Comparison of ENCODE assay signal across 20 mouse cellular contexts in the genomic region with DNA sequence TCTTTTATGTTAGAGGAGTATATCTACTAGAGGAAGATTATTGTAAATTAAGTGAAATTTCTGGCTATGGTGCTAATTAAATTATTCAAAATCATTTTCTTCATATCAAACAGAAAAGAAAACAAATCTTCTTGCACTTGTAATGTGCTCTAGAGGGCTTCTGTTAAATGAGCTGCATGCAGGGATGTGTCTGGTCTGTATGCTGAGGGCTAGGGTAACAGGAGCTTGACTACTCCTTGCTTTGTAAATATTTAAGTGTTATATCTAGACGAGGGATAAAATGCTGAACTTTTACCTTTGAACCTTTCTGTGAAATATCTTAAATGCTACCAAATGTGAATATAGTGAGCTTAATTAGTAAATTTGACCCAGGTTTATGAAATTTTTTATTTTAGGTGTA.
DNase-seq lines count a peak whose midpoint lies in the region; ATAC-seq lines count a peak whose summit lies in the region.
"Had no signal": no experiment of that assay in that cellular context is flagged by ENCODE, and none has a peak within 500 bp of the region (broad histone marks: within the 10 kb centered on the region; RNA-seq: fewer than 3 reads in every experiment).

No protein-coding gene starts in this region.

- H3K9ac ChIP-seq in forebrain, embryonic 13.5 days, result no peak overlapping the region
- no peak overlapping the region for H3K9ac ChIP-seq in midbrain, embryonic 11.5 days (ENCODE audit: low read length)
- H3K9ac ChIP-seq in midbrain, embryonic 12.5 days (replicated peaks), result no peak overlapping the region
- H3K9ac ChIP-seq in neural tube, embryonic 14.5 days (replicated peaks; ENCODE audit: low read depth, low read length), result no peak overlapping the region
- H3K9ac ChIP-seq: liver, embryonic 12.5 days had no signal

- no peaks in the 10 kb centered on the region for H3K9me3 ChIP-seq in forebrain, embryonic 13.5 days (replicated peaks)
- no peaks in the 10 kb centered on the region for H3K9me3 ChIP-seq in forebrain, embryonic 10.5 days
- no peaks in the 10 kb centered on the region for H3K9me3 ChIP-seq in midbrain, embryonic 10.5 days (replicated peaks)
- no peaks in the 10 kb centered on the region for H3K9me3 ChIP-seq in midbrain, embryonic 11.5 days (ENCODE audit: control insufficient read depth, low read length)
- no peaks in the 10 kb centered on the region for H3K9me3 ChIP-seq in midbrain, embryonic 12.5 days
- no peaks in the 10 kb centered on the region for H3K9me3 ChIP-seq in neural tube, embryonic 14.5 days (ENCODE audit: control insufficient read depth, low read length)
- H3K9me3 ChIP-seq: liver, embryonic 12.5 days had no signal

- H3K4me3 ChIP-seq in forebrain, embryonic 13.5 days, result no peak overlapping the region
- no peak overlapping the region for H3K4me3 ChIP-seq in forebrain, embryonic 10.5 days
- H3K4me3 ChIP-seq in midbrain, embryonic 10.5 days, result no peak overlapping the region
- no peak overlapping the region for H3K4me3 ChIP-seq in midbrain, embryonic 11.5 days (ENCODE audit: low read depth, low read length)
- no peak overlapping the region for H3K4me3 ChIP-seq in midbrain, embryonic 12.5 days
- no peak overlapping the region for H3K4me3 ChIP-seq in neural tube, embryonic 14.5 days (ENCODE audit: low read depth, low read length)
- H3K4me3 ChIP-seq: left cerebral cortex, adult 2 months; liver, embryonic 12.5 days had no signal

- peaks cover 30% of the 10 kb centered on the region for H3K4me1 ChIP-seq in forebrain, embryonic 13.5 days
- peaks cover 37% of the 10 kb centered on the region for H3K4me1 ChIP-seq in forebrain, embryonic 10.5 days
- peaks cover 30% of the 10 kb centered on the region for H3K4me1 ChIP-seq in midbrain, embryonic 10.5 days
- peaks cover 9% of the 10 kb centered on the region; the same call in 1 of the 2 replicates for H3K4me1 ChIP-seq in midbrain, embryonic 11.5 days (ENCODE audit: control insufficient read depth, insufficient read depth, low read length)
- peaks cover 13% of the 10 kb centered on the region for H3K4me1 ChIP-seq in midbrain, embryonic 12.5 days
- H3K4me1 ChIP-seq in neural tube, embryonic 14.5 days (ENCODE audit: control insufficient read depth, insufficient read depth, low read length), result peaks cover 4% of the 10 kb centered on the region; the same call in 1 of the 2 replicates
- H3K4me1 ChIP-seq: liver, embryonic 12.5 days had no signal

- ATAC-seq in forebrain, embryonic 13.5 days, result no peak
- ATAC-seq in midbrain, embryonic 11.5 days (ENCODE audit: low FRiP score), result no peak
- ATAC-seq in midbrain, embryonic 12.5 days (ENCODE audit: low FRiP score, low read depth), result no peak
- ATAC-seq in neural tube, embryonic 14.5 days (ENCODE audit: low read depth), result no peak
- ATAC-seq: activated CD4-positive, CD25-positive, alpha-beta regulatory T cell, adult 4 months; liver, embryonic 12.5 days had no signal

- peak overlapping the region; percentile 48; the same call in 1 of the 2 replicates for H3K27ac ChIP-seq in forebrain, embryonic 13.5 days
- no peak overlapping the region for H3K27ac ChIP-seq in forebrain, embryonic 10.5 days
- peak overlapping the region; percentile 79; the same call in 1 of the 2 replicates for H3K27ac ChIP-seq in midbrain, embryonic 10.5 days (replicated peaks)
- no peak overlapping the region for H3K27ac ChIP-seq in midbrain, embryonic 11.5 days (ENCODE audit: low read depth, low read length)
- H3K27ac ChIP-seq in midbrain, embryonic 12.5 days (replicated peaks), result peak overlapping the region; percentile 58; the same call in 1 of the 2 replicates
- peak overlapping the region; percentile 69 for H3K27ac ChIP-seq in neural tube, embryonic 14.5 days (ENCODE audit: low read depth, low read length)
- H3K27ac ChIP-seq: left cerebral cortex, adult 2 months; liver, embryonic 12.5 days had no signal

- no peaks in the 10 kb centered on the region for H3K27me3 ChIP-seq in forebrain, embryonic 13.5 days
- H3K27me3 ChIP-seq in forebrain, embryonic 10.5 days (ENCODE audit: poor library complexity, severe bottlenecking), result no peaks in the 10 kb centered on the region
- no peaks in the 10 kb centered on the region for H3K27me3 ChIP-seq in midbrain, embryonic 10.5 days (ENCODE audit: low read depth, poor library complexity, severe bottlenecking)
- no peaks in the 10 kb centered on the region for H3K27me3 ChIP-seq in midbrain, embryonic 11.5 days (ENCODE audit: control insufficient read depth, insufficient read depth, low read length)
- H3K27me3 ChIP-seq in midbrain, embryonic 12.5 days, result no peaks in the 10 kb centered on the region
- no peaks in the 10 kb centered on the region for H3K27me3 ChIP-seq in neural tube, embryonic 14.5 days (ENCODE audit: control insufficient read depth, insufficient read depth, low read length)
- H3K27me3 ChIP-seq: liver, embryonic 12.5 days had no signal

- DNase-seq in forebrain, embryonic 10.5 days (ENCODE audit: extremely low spot score, low spot score), result no peak
- no peak for DNase-seq in midbrain, embryonic 10.5 days (ENCODE audit: low spot score)
- DNase-seq in midbrain, embryonic 11.5 days (ENCODE audit: low spot score, missing footprints), result no peak
- no peak for DNase-seq in thymus, adult 18-20 months
- DNase-seq in liver, result no peak
- DNase-seq: adrenal gland, adult 8-10 months; heart, adult 11 months; kidney, adult 18-20 months; kidney, postnatal 4 days; layer of hippocampus, adult 9-11 months; lung, adult 18-20 months; lung, postnatal 10 days; thymus, postnatal 36 days had no signal

- H3K36me3 ChIP-seq in forebrain, embryonic 13.5 days (ENCODE audit: poor library complexity, severe bottlenecking), result no peaks in the 10 kb centered on the region
- H3K36me3 ChIP-seq in forebrain, embryonic 10.5 days (replicated peaks), result no peaks in the 10 kb centered on the region
- no peaks in the 10 kb centered on the region for H3K36me3 ChIP-seq in midbrain, embryonic 10.5 days
- no peaks in the 10 kb centered on the region for H3K36me3 ChIP-seq in midbrain, embryonic 11.5 days (ENCODE audit: control insufficient read depth, insufficient read depth, low read length)
- no peaks in the 10 kb centered on the region for H3K36me3 ChIP-seq in midbrain, embryonic 12.5 days
- H3K36me3 ChIP-seq in neural tube, embryonic 14.5 days (ENCODE audit: control insufficient read depth, insufficient read depth, low read length), result no peaks in the 10 kb centered on the region
- H3K36me3 ChIP-seq: liver, embryonic 12.5 days had no signal

- no peak overlapping the region for H3K4me2 ChIP-seq in forebrain, embryonic 13.5 days
- H3K4me2 ChIP-seq in midbrain, embryonic 11.5 days, result no peak overlapping the region
- no peak overlapping the region for H3K4me2 ChIP-seq in midbrain, embryonic 12.5 days (replicated peaks)
- H3K4me2 ChIP-seq in neural tube, embryonic 14.5 days (ENCODE audit: low read depth, low read length), result no peak overlapping the region
- H3K4me2 ChIP-seq: heart, embryonic 11.5 days; liver, embryonic 12.5 days had no signal

- 64% methylated on average over 1 of the region's 1 CpGs for WGBS in forebrain, embryonic 13.5 days
- 72% methylated on average over 1 of the region's 1 CpGs for WGBS in forebrain, embryonic 10.5 days
- 80% methylated on average over 1 of the region's 1 CpGs for WGBS in midbrain, embryonic 10.5 days
- 73% methylated on average over 1 of the region's 1 CpGs for WGBS in midbrain, embryonic 11.5 days
- 55% methylated on average over 1 of the region's 1 CpGs for whole genome bisulfite sequencing in midbrain, embryonic 12.5 days
- 51% methylated on average over 1 of the region's 1 CpGs for whole genome bisulfite sequencing in neural tube, embryonic 14.5 days

Comparison
In these comparisons a context has a peak if more than half of its experiments do, and no peak if none do; other contexts are left out.
1. H3K27ac ChIP-seq: peak in forebrain, embryonic 13.5 days (single experiment), midbrain, embryonic 10.5 days (single experiment), midbrain, embryonic 12.5 days (single experiment) and neural tube, embryonic 14.5 days (single experiment); none in forebrain, embryonic 10.5 days (single experiment) and midbrain, embryonic 11.5 days (single experiment).